Mouse (Mus musculus) T-helper 1 cell (primary cell): ENCODE results near the gene Itgb5.

Experiments
- in situ Hi-C: fragments of 300-600 bp; cut with MboI, MseI; formaldehyde crosslinking; loops from one replicate; pipeline ENCODE4 v1.15.1; 2025; ENCODE audit warnings: high pct_unique_total_duplicates

Gene Itgb5

DNA sequence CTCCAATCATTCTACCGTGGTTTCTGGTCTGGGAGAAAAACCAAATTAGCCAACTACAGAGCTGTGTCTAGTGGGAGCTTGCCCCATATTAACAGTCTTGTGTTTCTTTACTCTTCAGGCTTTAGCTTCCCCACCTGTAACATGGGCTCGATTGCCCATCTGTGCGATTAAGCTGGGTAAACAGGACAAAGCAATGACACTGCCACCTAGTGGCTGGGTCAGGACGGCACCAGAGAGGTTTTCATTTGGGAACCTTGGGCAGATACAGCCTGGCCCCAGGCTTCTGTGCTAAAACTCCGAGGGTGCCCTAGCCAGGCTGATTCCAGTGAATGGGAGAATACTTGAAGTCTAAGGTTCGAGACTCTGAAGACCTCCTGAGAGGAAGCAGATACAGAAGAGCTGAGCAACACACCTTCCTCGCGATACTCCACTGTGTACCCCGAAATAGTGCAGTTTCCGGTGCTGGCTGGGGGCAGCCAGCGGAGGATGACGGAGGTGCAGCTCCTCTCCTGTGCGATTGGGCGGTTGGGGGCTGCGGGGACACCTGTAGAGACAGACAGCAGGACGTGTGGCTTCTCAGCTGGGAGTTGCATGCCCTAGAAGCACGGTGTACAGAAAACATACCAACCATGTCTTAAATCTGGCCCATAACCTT, 159.0 kb downstream of the Itgb5 start:
- in situ Hi-C loops, result no loop called here

GRCm38 (mm10) chr16:33989106-33989505, 159.6 kb downstream of the Itgb5 start:
- in situ Hi-C loops, result no loop called here

DNA sequence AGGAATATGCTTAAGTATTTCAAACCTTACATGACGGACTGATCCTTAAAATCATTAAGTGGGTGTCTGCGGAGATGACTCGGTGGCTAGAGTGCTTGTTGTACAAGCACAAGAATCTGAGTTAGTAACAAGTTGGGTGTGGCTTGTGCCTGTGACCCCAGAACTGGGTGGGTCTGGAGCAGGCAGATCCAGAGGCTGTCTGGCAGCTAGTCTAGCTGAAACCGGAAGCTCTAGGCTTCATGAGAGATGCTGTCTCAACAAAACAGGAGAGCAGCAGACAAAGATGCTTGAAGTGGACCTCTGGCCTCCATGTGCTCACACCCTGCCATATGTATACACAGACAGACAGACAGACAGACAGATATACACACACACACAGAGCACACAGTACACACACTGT, 161.2 kb downstream of the Itgb5 start:
- in situ Hi-C loops, result no loop called here

DNA sequence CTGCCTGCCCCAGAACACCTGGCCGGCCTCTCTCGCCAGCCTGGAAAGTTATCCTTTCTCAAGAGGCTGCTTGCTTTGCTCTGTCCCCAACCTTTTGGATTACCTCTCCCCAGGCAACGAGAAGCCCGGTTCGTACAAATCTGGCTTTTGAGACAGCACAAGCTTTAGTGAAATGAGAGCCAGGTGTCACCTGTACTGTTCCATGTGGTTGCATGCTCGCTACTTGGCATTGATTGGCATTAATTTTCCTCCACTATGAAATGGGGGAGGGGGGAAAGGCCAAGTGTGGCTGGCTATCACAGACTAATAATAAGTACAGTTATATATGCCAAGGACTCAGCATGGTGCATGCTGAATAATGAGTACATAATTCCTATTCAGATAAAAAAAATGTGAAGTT, 164.9 kb downstream of the Itgb5 start:
- in situ Hi-C loops, result no loop called here

DNA sequence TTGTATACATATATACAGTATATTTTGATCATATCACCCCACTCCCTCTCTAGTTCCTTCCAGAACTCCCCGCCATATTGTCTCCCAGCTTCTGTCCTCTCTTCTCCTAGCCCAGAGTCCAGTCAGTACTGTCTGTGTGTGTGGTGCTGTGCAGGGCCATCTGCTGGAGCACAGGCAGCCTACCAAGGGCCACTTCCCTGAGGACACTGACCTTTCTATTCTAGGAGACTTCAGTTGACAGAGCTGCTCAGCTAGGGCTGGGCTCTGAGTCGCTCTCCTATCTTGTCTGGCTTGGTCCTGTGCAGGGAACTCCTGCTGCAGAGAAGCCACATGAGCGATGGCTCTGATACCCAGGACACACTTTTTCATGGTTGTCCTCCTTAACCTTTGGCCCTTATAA, 166.0 kb downstream of the Itgb5 start:
- in situ Hi-C loops, result loop anchor here (5.0 kb wide), 1 partner anchor 122 kb away; no protein-coding TSS in a partner anchor

DNA sequence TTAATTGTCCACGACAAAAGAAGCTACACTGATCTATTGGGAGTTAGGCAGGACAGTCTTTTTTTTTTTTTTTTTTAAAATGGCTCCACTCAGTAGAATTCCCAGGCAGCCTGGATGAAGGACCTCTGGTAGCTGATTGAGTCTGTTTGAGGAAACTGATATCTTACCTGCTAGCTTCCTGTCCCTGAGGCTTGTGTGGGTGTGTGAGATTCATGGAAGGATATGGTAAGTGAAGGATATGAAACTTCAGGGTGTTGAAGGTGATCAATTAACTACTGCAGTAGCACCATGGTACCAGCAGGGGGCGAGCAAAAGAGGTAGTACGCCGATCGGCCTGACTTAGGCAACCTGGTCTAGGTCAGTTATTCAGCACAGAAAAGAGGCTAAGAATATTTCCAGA, 166.6 kb downstream of the Itgb5 start:
- in situ Hi-C loops, result loop anchor here (5.0 kb wide), 1 partner anchor 121 kb away; no protein-coding TSS in a partner anchor

- in situ Hi-C loops, result loop anchor here (5.0 kb wide), 1 partner anchor 119 kb away; no protein-coding TSS in a partner anchor
These were observed 168.5 kb downstream of the Itgb5 start for GRCm38 (mm10) chr16:33998011-33998410.
